ENCODE assay signal across 23 mouse cellular contexts in genomic region chr17:56954871-56955270, GRCm38 (mm10). TPM values are rescaled to one million over a fixed set of nuclear protein-coding genes. Genes with fewer than 3 reads are reported as not detected.
"Had no signal": no experiment of that assay in that cellular context is flagged by ENCODE, and none has a peak within 500 bp of the region (broad histone marks: within the 10 kb centered on the region; RNA-seq: fewer than 3 reads in every experiment).

No protein-coding gene starts in this region.

- H3K27ac ChIP-seq: lung, embryonic 15.5 days; macrophage; midbrain, embryonic 13.5 days; midbrain, embryonic 15.5 days; neural tube, embryonic 12.5 days; stomach, embryonic 15.5 days; stomach, postnatal 0 days had no signal

- ATAC-seq: liver, postnatal 0 days; lung, postnatal 0 days; midbrain, embryonic 13.5 days; midbrain, embryonic 15.5 days had no signal

- H3K4me1 ChIP-seq: lung, embryonic 15.5 days; midbrain, embryonic 13.5 days; midbrain, embryonic 15.5 days; neural tube, embryonic 12.5 days; stomach, embryonic 15.5 days had no signal

- H3K9ac ChIP-seq: liver, postnatal 0 days; lung, embryonic 15.5 days; midbrain, embryonic 13.5 days; midbrain, embryonic 15.5 days; neural tube, embryonic 12.5 days; stomach, embryonic 15.5 days had no signal

- H3K9me3 ChIP-seq: lung, embryonic 15.5 days; megakaryocyte, embryonic 14.5 days; midbrain, embryonic 13.5 days; midbrain, embryonic 15.5 days; neural tube, embryonic 12.5 days; stomach, embryonic 15.5 days had no signal

- H3K4me2 ChIP-seq: lung, embryonic 15.5 days; midbrain, embryonic 11.5 days; midbrain, embryonic 13.5 days; midbrain, embryonic 15.5 days; neural tube, embryonic 12.5 days; stomach, embryonic 15.5 days had no signal

- DNase-seq: liver, postnatal 0 days; lung, adult 2 months; lung, postnatal 14 days; lung, postnatal 36 days; right cerebral cortex, postnatal 14 days; thymus, adult 2 months; thymus, postnatal 25 days; thymus, postnatal 4 days had no signal

- H3K27me3 ChIP-seq: lung, embryonic 15.5 days; midbrain, embryonic 13.5 days; midbrain, embryonic 15.5 days; neural tube, embryonic 12.5 days; stomach, embryonic 15.5 days had no signal

- H3K36me3 ChIP-seq: lung, embryonic 15.5 days; midbrain, embryonic 13.5 days; midbrain, embryonic 15.5 days; neural tube, embryonic 12.5 days; stomach, embryonic 15.5 days had no signal

- H3K4me3 ChIP-seq: lung, embryonic 15.5 days; megakaryocyte, embryonic 14.5 days; midbrain, embryonic 13.5 days; midbrain, embryonic 15.5 days; neural tube, embryonic 12.5 days; stomach, embryonic 15.5 days had no signal

RNA-seq across cellular contexts. Expression of gene Acer1, which starts 27.1 kb away (rescaled TPM):
- polyA plus RNA-seq: liver, postnatal 0 days; lung, embryonic 15.5 days; lung, postnatal 0 days; macrophage; midbrain, embryonic 11.5 days; midbrain, embryonic 13.5 days; midbrain, embryonic 15.5 days; midbrain, postnatal 0 days; neural tube, embryonic 12.5 days; neural tube, embryonic 14.5 days; spleen, adult 2 months; testis, adult 2 months had no signal

RNA-seq across cellular contexts. Expression of gene Pspn, which starts 44.9 kb away (rescaled TPM):
- polyA plus RNA-seq: liver, postnatal 0 days; lung, adult 2 months; lung, embryonic 15.5 days; macrophage; midbrain, embryonic 13.5 days; neural tube, embryonic 12.5 days; neural tube, embryonic 14.5 days; spleen, adult 2 months; stomach, postnatal 0 days; testis, adult 2 months; thymus, adult 2 months; urinary bladder, adult 2 months had no signal
